Mouse (Mus musculus) heart, adult 2 months (tissue): Measurements from ENCODE around the gene Ebf1.

ENCODE experiments used
- CTCF ChIP-seq: fragments of 200-600 bp; IDR thresholded peaks from 2 replicates; pipeline ENCODE4 v1.8.1; 2022; ENCODE audit warnings: antibody characterized with exemption, mild to moderate bottlenecking, moderate library complexity
- EP300 ChIP-seq: fragments of 200-500 bp; IDR thresholded peaks from 2 replicates; pipeline ENCODE4 v1.6.1; 2011; ENCODE audit warnings: low read depth, low read length, control low read depth; ENCODE audit not compliant: insufficient read depth
- POLR2A ChIP-seq: fragments of 200-500 bp; IDR thresholded peaks from 2 replicates; pipeline ENCODE4 v1.6.1; 2011; ENCODE audit warnings: mild to moderate bottlenecking, low read depth, low read length, control low read depth; ENCODE audit not compliant: insufficient read depth

GRCm38 (mm10) chr11:44775549-44775948, 158.4 kb downstream of the Ebf1 start:
- TF ChIP-seq CTCF (no peak), EP300 (no peak), POLR2A (no peak)
